Mouse (Mus musculus): ENCODE measurements around the gene Slc31a2. TPM values are rescaled to one million over a fixed set of nuclear protein-coding genes. Genes with fewer than 3 reads are reported as not detected.
"Not testable (repeated sequence)": the region's sequence is repeated elsewhere in the genome, so short reads cannot be mapped to it uniquely, and the experiment has no call there.

Gene Slc31a2
- polyA plus RNA-seq, 2 experiments = 14.4 to 15.6 TPM

- Histone ChIP-seq H3K27ac (replicated peaks; ENCODE audit: low read depth, low read length) (no peak overlapping the region), H3K4me2 (replicated peaks; ENCODE audit: low read depth, low read length, severe bottlenecking) (no peak overlapping the region), H3K4me3 (replicated peaks; ENCODE audit: low read length) (no peak overlapping the region), H3K9me3 (ENCODE audit: control insufficient read depth, low read length) (no peaks in the 10 kb centered on the region), H3K9ac (ENCODE audit: low read depth, low read length, severe bottlenecking) (no peak overlapping the region), H3K27me3 (ENCODE audit: control insufficient read depth, insufficient read depth, low read length) (no peaks in the 10 kb centered on the region), H3K4me1 (ENCODE audit: control insufficient read depth, insufficient read depth, low read length) (no peaks in the 10 kb centered on the region), H3K36me3 (ENCODE audit: control insufficient read depth, insufficient read depth, low read length) (no peaks in the 10 kb centered on the region)
- peak; percentile 88 for DNase-seq (ENCODE audit: low spot score)
- ATAC-seq (ENCODE audit: low FRiP score, low read depth) = no peak
- 21% methylated on average over 8 of the region's 8 CpGs for WGBS
- no peak for TF ChIP-seq POLR2A (IDR thresholded peaks at IDR 0.05; ENCODE audit: borderline replicate concordance, extremely low read depth, insufficient read depth, insufficient read length)
Observed at GRCm38 (mm10) chr4:62256931-62257330, 5.4 kb upstream of the Slc31a2 start.

- no peak for TF ChIP-seq POLR2A (IDR thresholded peaks at IDR 0.05; ENCODE audit: borderline replicate concordance, extremely low read depth, insufficient read depth, insufficient read length)
- H3K27me3 ChIP-seq (ENCODE audit: control insufficient read depth, insufficient read depth, low read length) = no peaks in the 10 kb centered on the region
- 41% methylated on average over 7 of the region's 7 CpGs for WGBS
- no peaks in the 10 kb centered on the region for H3K9me3 ChIP-seq (ENCODE audit: control insufficient read depth, low read length)
- ATAC-seq (ENCODE audit: low FRiP score, low read depth) (no peak), DNase-seq (ENCODE audit: low spot score) (no peak)
- no peaks in the 10 kb centered on the region for H3K36me3 ChIP-seq (ENCODE audit: control insufficient read depth, insufficient read depth, low read length)
- H3K4me2 ChIP-seq (replicated peaks; ENCODE audit: low read depth, low read length, severe bottlenecking) = no peak overlapping the region
- no peak overlapping the region for H3K27ac ChIP-seq (replicated peaks; ENCODE audit: low read depth, low read length)
- H3K4me1 ChIP-seq (ENCODE audit: control insufficient read depth, insufficient read depth, low read length) = no peaks in the 10 kb centered on the region
- H3K4me3 ChIP-seq (replicated peaks; ENCODE audit: low read length) = no peak overlapping the region
- H3K9ac ChIP-seq (ENCODE audit: low read depth, low read length, severe bottlenecking) = no peak overlapping the region
Observed at GRCm38 (mm10) chr4:62263133-62263844, 927 bp downstream of the Slc31a2 start.

DNA sequence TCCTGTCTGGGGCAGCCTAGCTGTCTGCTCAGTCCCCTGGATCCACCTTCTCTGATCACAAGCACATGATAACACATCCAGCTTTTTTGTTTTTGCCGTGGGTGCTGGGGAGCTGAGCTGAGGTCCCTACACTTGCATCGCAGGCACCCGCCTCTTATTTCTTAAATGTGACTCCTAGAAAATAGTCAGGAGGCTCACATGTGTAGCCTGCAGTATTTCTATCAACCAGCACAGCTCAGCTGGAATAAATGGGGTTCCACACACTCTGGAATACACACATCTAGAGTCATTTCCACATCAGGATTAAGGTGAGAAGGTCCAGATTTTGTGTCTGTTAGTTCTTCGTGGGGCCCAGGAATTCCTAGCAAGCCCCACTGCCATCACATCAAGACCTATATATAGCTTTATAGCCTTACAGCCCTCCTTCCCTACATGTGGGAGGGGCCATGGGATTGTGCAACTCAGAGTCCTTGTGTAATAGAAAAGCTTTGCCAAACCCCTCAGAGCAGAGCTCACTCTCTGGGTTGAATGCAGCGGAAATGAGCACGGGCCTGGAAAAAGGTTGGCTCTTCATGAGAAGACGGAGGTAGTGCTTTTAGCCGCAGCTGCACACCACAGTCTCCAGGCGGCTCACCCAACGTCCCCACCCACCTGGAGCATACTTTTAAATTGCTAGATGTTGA lies 2.9 kb downstream of the Slc31a2 start:
- Histone ChIP-seq H3K27ac (replicated peaks; ENCODE audit: low read depth, low read length) (no peak overlapping the region), H3K4me2 (replicated peaks; ENCODE audit: low read depth, low read length, severe bottlenecking) (no peak overlapping the region), H3K4me1 (ENCODE audit: control insufficient read depth, insufficient read depth, low read length) (no peaks in the 10 kb centered on the region), H3K9me3 (ENCODE audit: control insufficient read depth, low read length) (no peaks in the 10 kb centered on the region), H3K27me3 (ENCODE audit: control insufficient read depth, insufficient read depth, low read length) (no peaks in the 10 kb centered on the region), H3K4me3 (replicated peaks; ENCODE audit: low read length) (no peak overlapping the region), H3K36me3 (ENCODE audit: control insufficient read depth, insufficient read depth, low read length) (no peaks in the 10 kb centered on the region), H3K9ac (ENCODE audit: low read depth, low read length, severe bottlenecking) (no peak overlapping the region)
- no peak for DNase-seq (ENCODE audit: low spot score)
- ATAC-seq (ENCODE audit: low FRiP score, low read depth) = no peak
- no peak for TF ChIP-seq POLR2A (IDR thresholded peaks at IDR 0.05; ENCODE audit: borderline replicate concordance, extremely low read depth, insufficient read depth, insufficient read length)
- WGBS = 72% methylated on average over 10 of the region's 10 CpGs

GRCm38 (mm10) chr4:62266016-62266415 lies 3.7 kb downstream of the Slc31a2 start:
- ATAC-seq (ENCODE audit: low FRiP score, low read depth); H3K36me3 ChIP-seq (ENCODE audit: control insufficient read depth, insufficient read depth, low read length); H3K27ac ChIP-seq (replicated peaks; ENCODE audit: low read depth, low read length); H3K27me3 ChIP-seq (ENCODE audit: control insufficient read depth, insufficient read depth, low read length); H3K4me3 ChIP-seq (replicated peaks; ENCODE audit: low read length); H3K9me3 ChIP-seq (ENCODE audit: control insufficient read depth, low read length); DNase-seq (ENCODE audit: low spot score); H3K4me1 ChIP-seq (ENCODE audit: control insufficient read depth, insufficient read depth, low read length); H3K4me2 ChIP-seq (replicated peaks; ENCODE audit: low read depth, low read length, severe bottlenecking); H3K9ac ChIP-seq (ENCODE audit: low read depth, low read length, severe bottlenecking): not testable (repeated sequence)
- WGBS = 72% methylated on average over 7 of the region's 7 CpGs

- 83% methylated on average over 10 of the region's 10 CpGs for WGBS
- Histone ChIP-seq H3K4me1 (ENCODE audit: control insufficient read depth, insufficient read depth, low read length) (no peaks in the 10 kb centered on the region), H3K4me2 (replicated peaks; ENCODE audit: low read depth, low read length, severe bottlenecking) (no peak overlapping the region), H3K9me3 (ENCODE audit: control insufficient read depth, low read length) (no peaks in the 10 kb centered on the region), H3K27ac (replicated peaks; ENCODE audit: low read depth, low read length) (no peak overlapping the region), H3K27me3 (ENCODE audit: control insufficient read depth, insufficient read depth, low read length) (no peaks in the 10 kb centered on the region), H3K9ac (ENCODE audit: low read depth, low read length, severe bottlenecking) (no peak overlapping the region), H3K4me3 (replicated peaks; ENCODE audit: low read length) (no peak overlapping the region), H3K36me3 (ENCODE audit: control insufficient read depth, insufficient read depth, low read length) (no peaks in the 10 kb centered on the region)
- DNase-seq (ENCODE audit: low spot score) = no peak
- TF ChIP-seq POLR2A (IDR thresholded peaks at IDR 0.05; ENCODE audit: borderline replicate concordance, extremely low read depth, insufficient read depth, insufficient read length) = no peak
- ATAC-seq (ENCODE audit: low FRiP score, low read depth) = no peak
Observed at GRCm38 (mm10) chr4:62267101-62267500, 4.7 kb downstream of the Slc31a2 start.

Data from limb, embryonic 14.5 days (tissue).